Mouse (Mus musculus) stomach, postnatal 0 days (tissue): Measurements from ENCODE around the gene Kif21b. TPM values are rescaled to one million over a fixed set of nuclear protein-coding genes. Genes with fewer than 3 reads are reported as not detected.

Experiments
- ATAC-seq: fragments of 200-750 bp; cut with Nextera tagmentation; 2 replicates; pipeline ENCODE4 v1.8.0; 2017; ENCODE audit not compliant: low FRiP score, low TSS enrichment
- DNase-seq: peaks from one replicate; pipeline ENCODE4 v3.0.0-alpha.2; 2016; ENCODE audit warnings: low spot score
- H3K27ac ChIP-seq: fragments of 300-500 bp; sonication (generic); replicated peaks from 2 replicates; pipeline ENCODE4 v1.5.1; 2014; ENCODE audit warnings: mild to moderate bottlenecking, control low read depth
- H3K27me3 ChIP-seq: fragments of 300-500 bp; sonication (generic); 2 replicates; pipeline ENCODE4 v1.6.1; 2014; ENCODE audit warnings: low read length; ENCODE audit not compliant: control insufficient read depth, insufficient read depth
- H3K36me3 ChIP-seq: fragments of 300-500 bp; sonication (generic); 2 replicates; pipeline ENCODE4 v1.6.1; 2014; ENCODE audit warnings: low read length, mixed read lengths; ENCODE audit not compliant: control insufficient read depth, insufficient read depth
- H3K4me1 ChIP-seq: fragments of 300-500 bp; sonication (generic); replicated peaks from 2 replicates; pipeline ENCODE4 v1.6.1; 2014; ENCODE audit warnings: antibody characterized with exemption; ENCODE audit not compliant: control insufficient read depth, insufficient read depth
- H3K4me2 ChIP-seq: fragments of 300-500 bp; sonication (generic); replicated peaks from 2 replicates; pipeline ENCODE4 v1.6.1; 2014; ENCODE audit warnings: low read depth, mild to moderate bottlenecking, control low read depth, moderate library complexity
- H3K4me3 ChIP-seq: fragments of 300-500 bp; sonication (generic); 2 replicates; pipeline ENCODE4 v1.5.1; 2014; ENCODE audit warnings: low read depth, low read length, control low read depth
- H3K9ac ChIP-seq: fragments of 300-500 bp; sonication (generic); 2 replicates; pipeline ENCODE4 v1.6.1; 2014; ENCODE audit warnings: mild to moderate bottlenecking, low read length, control low read depth, mixed read lengths
- H3K9me3 ChIP-seq: fragments of 300-500 bp; sonication (generic); 2 replicates; pipeline ENCODE4 v1.6.1; 2016; ENCODE audit warnings: low read length; ENCODE audit not compliant: control insufficient read depth
- CTCF ChIP-seq: IDR thresholded peaks from 2 replicates; pipeline ENCODE4 v1.5.1; 2016; ENCODE audit warnings: antibody characterized with exemption, low read depth, mild to moderate bottlenecking, moderate library complexity
- EP300 ChIP-seq: optimal IDR thresholded peaks from 2 replicates; pipeline ENCODE3; 2016; ENCODE audit warnings: antibody characterized with exemption
- WGBS: fragments of 180-500 bp; shearing (Covaris S2); extraction: QIAGEN DNeasy Blood & Tissue Kit; methylation state at CpG from one replicate; pipeline ENCODE4 v1.1.7; 2014; 5-methylcytosine and 5-hydroxymethylcytosine counted together
- polyA plus RNA-seq: library from polyadenylated mRNA; unstranded; fragments of >200 nt; fragmentation: Nextera tagmentation; extraction: Ambion mirVana; gene quantifications from 2 replicates; pipeline ENCODE4 v1.2.1, GENCODE M21; 2015

Kif21b gene
- polyA plus RNA-seq, 1 experiment from 2014 or later, result 0.29 TPM

GRCm38 (mm10) chr1:136156304-136156703 is 25.1 kb downstream of the Kif21b start:
- Histone ChIP-seq H3K27ac (no peak overlapping the region), H3K27me3 (no peaks in the 10 kb centered on the region), H3K4me1 (no peaks in the 10 kb centered on the region), H3K4me3 (no peak overlapping the region), H3K9me3 (no peaks in the 10 kb centered on the region), H3K4me2 (no peak overlapping the region), H3K36me3 (no peaks in the 10 kb centered on the region), H3K9ac (no peak overlapping the region)
- ATAC-seq (no peak), DNase-seq (no peak)
- TF ChIP-seq EP300 (no peak), CTCF (peak; percentile 22; the same call in 1 of the 2 replicates)
- WGBS, result 97% methylated on average over 4 of the region's 4 CpGs

- ATAC-seq (0 out of 2 replicates have a peak, but pooled peaks have one; percentile 57), DNase-seq (no peak)
- Histone ChIP-seq H3K27me3 (no peaks in the 10 kb centered on the region), H3K9ac (no peak overlapping the region), H3K36me3 (no peaks in the 10 kb centered on the region), H3K27ac (no peak overlapping the region), H3K4me2 (no peak overlapping the region), H3K9me3 (no peaks in the 10 kb centered on the region), H3K4me1 (no peaks in the 10 kb centered on the region), H3K4me3 (no peak overlapping the region)
- WGBS, result 88% methylated on average over 4 of the region's 4 CpGs
- TF ChIP-seq EP300, result no peak
- no peak for TF ChIP-seq CTCF
Observed at GRCm38 (mm10) chr1:136156951-136157350, 25.8 kb downstream of the Kif21b start.

GRCm38 (mm10) chr1:136159830-136160229 is 28.6 kb downstream of the Kif21b start:
- WGBS, result 55% methylated on average over 11 of the region's 12 CpGs
- H3K9me3 ChIP-seq, result no peaks in the 10 kb centered on the region
- no peak overlapping the region for H3K4me3 ChIP-seq
- ATAC-seq (no peak), DNase-seq (no peak)
- TF ChIP-seq CTCF (peak; percentile 55), EP300 (no peak)
- no peak overlapping the region for H3K4me2 ChIP-seq
- H3K27ac ChIP-seq, result no peak overlapping the region
- no peaks in the 10 kb centered on the region for H3K36me3 ChIP-seq
- no peak overlapping the region for H3K9ac ChIP-seq
- H3K27me3 ChIP-seq, result no peaks in the 10 kb centered on the region
- no peaks in the 10 kb centered on the region for H3K4me1 ChIP-seq

GRCm38 (mm10) chr1:136160297-136160696 is 29.1 kb downstream of the Kif21b start:
- Histone ChIP-seq H3K4me1 (no peaks in the 10 kb centered on the region), H3K4me3 (no peak overlapping the region), H3K9me3 (no peaks in the 10 kb centered on the region), H3K27ac (no peak overlapping the region), H3K27me3 (no peaks in the 10 kb centered on the region), H3K9ac (no peak overlapping the region), H3K4me2 (no peak overlapping the region), H3K36me3 (no peaks in the 10 kb centered on the region)
- no peak for ATAC-seq
- TF ChIP-seq EP300, result no peak
- TF ChIP-seq CTCF, result no peak
- 73% methylated on average over 12 of the region's 12 CpGs for WGBS
- DNase-seq, result no peak

GRCm38 (mm10) chr1:136160930-136161329 is 29.7 kb downstream of the Kif21b start:
- Histone ChIP-seq H3K27ac (no peak overlapping the region), H3K4me1 (no peaks in the 10 kb centered on the region), H3K4me3 (no peak overlapping the region), H3K27me3 (no peaks in the 10 kb centered on the region), H3K36me3 (no peaks in the 10 kb centered on the region), H3K4me2 (no peak overlapping the region), H3K9me3 (no peaks in the 10 kb centered on the region), H3K9ac (no peak overlapping the region)
- no peak for ATAC-seq
- TF ChIP-seq CTCF (no peak), EP300 (no peak)
- no peak for DNase-seq
- WGBS, result 69% methylated on average over 6 of the region's 6 CpGs

GRCm38 (mm10) chr1:136161333-136161921 is 30.2 kb downstream of the Kif21b start:
- Histone ChIP-seq H3K27ac (no peak overlapping the region), H3K4me3 (no peak overlapping the region), H3K4me1 (no peaks in the 10 kb centered on the region), H3K9me3 (no peaks in the 10 kb centered on the region), H3K27me3 (no peaks in the 10 kb centered on the region), H3K9ac (no peak overlapping the region), H3K4me2 (no peak overlapping the region), H3K36me3 (no peaks in the 10 kb centered on the region)
- DNase-seq (no peak), ATAC-seq (no peak)
- WGBS, result 90% methylated on average over 7 of the region's 7 CpGs
- no peak for TF ChIP-seq CTCF
